Mouse (Mus musculus) brain, embryonic 14.5 days (tissue): ENCODE data around the gene Plaa.

ENCODE experiments used
- CTCF ChIP-seq: fragments of 200-500 bp; IDR thresholded peaks from 2 replicates; pipeline ENCODE4 v1.5.1; 2012; ENCODE audit warnings: inconsistent platforms, mild to moderate bottlenecking, moderate library complexity, borderline replicate concordance; ENCODE audit not compliant: insufficient read depth, insufficient read length; ENCODE audit errors: extremely low read depth
- POLR2A ChIP-seq: fragments of 200-500 bp; IDR thresholded peaks from 2 replicates; pipeline ENCODE4 v1.6.1; 2012; ENCODE audit warnings: mild to moderate bottlenecking, inconsistent platforms, borderline replicate concordance; ENCODE audit not compliant: poor library complexity, insufficient read depth, insufficient read length, severe bottlenecking; ENCODE audit errors: extremely low read depth

DNA sequence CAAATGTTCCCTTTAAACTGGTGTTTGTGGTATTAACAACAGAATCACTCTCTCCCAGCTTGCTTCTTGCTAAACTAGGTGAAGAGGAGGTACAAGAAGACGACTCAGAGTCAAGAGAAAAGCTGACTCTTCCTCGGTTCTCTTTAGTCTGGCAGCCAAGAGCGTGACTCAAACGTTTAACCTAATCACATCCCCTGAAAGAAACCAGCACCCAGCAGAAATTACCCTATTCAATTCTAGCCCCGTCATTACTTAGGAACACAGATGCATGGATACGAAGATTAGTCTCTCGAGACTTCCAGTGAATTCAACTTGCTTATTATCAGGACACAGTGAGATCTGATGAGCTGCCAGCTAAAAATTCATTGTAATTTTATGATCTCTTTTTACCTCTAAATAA is 58.7 kb downstream of the Plaa start:
- TF ChIP-seq POLR2A (no peak), CTCF (no peak)
